Mouse (Mus musculus) lung, embryonic 14.5 days (tissue): ENCODE results near the gene Rassf8. TPM values are rescaled to one million over a fixed set of nuclear protein-coding genes. Genes with fewer than 3 reads are reported as not detected.
A peak's percentile ranks its signal among the peaks of the same experiment; 100 is the strongest.

Source experiments
- ATAC-seq: fragments of 200-750 bp; cut with Nextera tagmentation; 2 replicates; pipeline ENCODE4 v1.8.0; 2017; ENCODE audit warnings: mild to moderate bottlenecking, moderate TSS enrichment, moderate library complexity; ENCODE audit not compliant: insufficient read depth
- DNase-seq: peaks from one replicate; pipeline ENCODE4 v3.0.0-alpha.2; 2015
- H3K27ac ChIP-seq: fragments of 300-500 bp; sonication (generic); 2 replicates; pipeline ENCODE4 v1.5.1; 2014; ENCODE audit warnings: low read depth, mild to moderate bottlenecking, moderate library complexity
- H3K27me3 ChIP-seq: fragments of 300-500 bp; sonication (generic); 2 replicates; pipeline ENCODE4 v1.6.1; 2014; ENCODE audit warnings: low read length, control low read depth; ENCODE audit not compliant: insufficient read depth
- H3K36me3 ChIP-seq: fragments of 300-500 bp; sonication (generic); 2 replicates; pipeline ENCODE4 v1.6.1; 2014; ENCODE audit warnings: control low read depth; ENCODE audit not compliant: insufficient read depth
- H3K4me1 ChIP-seq: fragments of 300-500 bp; sonication (generic); 2 replicates; pipeline ENCODE4 v1.6.1; 2014; ENCODE audit warnings: antibody characterized with exemption, control low read depth; ENCODE audit not compliant: insufficient read depth
- H3K4me2 ChIP-seq: fragments of 300-500 bp; sonication (generic); 2 replicates; pipeline ENCODE4 v1.6.1; 2014; ENCODE audit warnings: mild to moderate bottlenecking
- H3K4me3 ChIP-seq: fragments of 300-500 bp; sonication (generic); 2 replicates; pipeline ENCODE4 v1.5.1; 2014; ENCODE audit warnings: low read depth, low read length
- H3K9ac ChIP-seq: fragments of 300-500 bp; sonication (generic); 2 replicates; pipeline ENCODE4 v1.6.1; 2014
- H3K9me3 ChIP-seq: fragments of 300-500 bp; sonication (generic); 2 replicates; pipeline ENCODE4 v1.6.1; 2016; ENCODE audit warnings: low read depth, low read length, control low read depth
- CTCF ChIP-seq: IDR thresholded peaks from 2 replicates; pipeline ENCODE4 v1.5.1; 2016; ENCODE audit warnings: antibody characterized with exemption, low read depth
- WGBS: fragments of 180-500 bp; shearing (Covaris S2); extraction: QIAGEN DNeasy Blood & Tissue Kit; methylation state at CpG from one replicate; pipeline ENCODE4 v1.1.7; 2014; 5-methylcytosine and 5-hydroxymethylcytosine counted together
- polyA plus RNA-seq: library from polyadenylated mRNA; unstranded; fragments of >200 nt; fragmentation: Nextera tagmentation; extraction: Ambion mirVana; gene quantifications from 2 replicates; pipeline ENCODE4 v1.2.1, GENCODE M21; 2014

The Rassf8 gene
- polyA plus RNA-seq, 1 experiment from 2014 or later = 11.7 TPM

DNA sequence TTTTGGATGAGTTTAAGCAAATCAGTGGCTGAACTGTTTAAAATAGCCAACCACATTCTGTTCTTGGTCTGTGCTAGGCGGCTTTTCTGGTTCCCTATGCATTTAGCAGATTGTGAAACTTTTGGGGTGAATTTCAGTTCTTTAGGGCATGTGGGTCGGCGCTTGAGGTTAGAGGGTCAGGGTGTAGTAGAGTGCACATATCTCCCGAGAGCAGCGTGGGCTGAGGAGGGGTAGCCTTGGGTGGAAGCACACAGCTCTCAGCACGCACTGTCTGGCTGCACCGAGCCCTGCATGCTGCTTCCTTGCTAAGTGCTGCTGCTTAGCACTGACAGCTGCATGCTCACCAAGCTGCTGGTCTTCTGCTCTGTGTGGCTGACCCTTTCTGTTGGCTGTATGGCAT lies 18.5 kb downstream of the Rassf8 start:
- Histone ChIP-seq H3K9me3 (no peaks in the 10 kb centered on the region), H3K27me3 (no peaks in the 10 kb centered on the region), H3K4me1 (peaks cover 38% of the 10 kb centered on the region), H3K4me3 (no peak overlapping the region), H3K9ac (no peak overlapping the region), H3K4me2 (no peak overlapping the region), H3K36me3 (no peaks in the 10 kb centered on the region), H3K27ac (no peak overlapping the region)
- TF ChIP-seq CTCF = no peak
- no peak for DNase-seq
- WGBS = 40% methylated on average over 7 of the region's 7 CpGs
- ATAC-seq = no peak

- Histone ChIP-seq H3K4me1 (peaks cover 38% of the 10 kb centered on the region), H3K27me3 (no peaks in the 10 kb centered on the region), H3K9ac (no peak overlapping the region), H3K27ac (no peak overlapping the region; the same call in 1 of the 2 replicates), H3K4me3 (no peak overlapping the region), H3K4me2 (no peak overlapping the region), H3K36me3 (no peaks in the 10 kb centered on the region), H3K9me3 (no peaks in the 10 kb centered on the region)
- no peak for ATAC-seq
- 78% methylated on average over 6 of the region's 6 CpGs for WGBS
- TF ChIP-seq CTCF = no peak
- no peak for DNase-seq
Measured at GRCm38 (mm10) chr6:145766971-145767370, 20.4 kb downstream of the Rassf8 start.

DNA sequence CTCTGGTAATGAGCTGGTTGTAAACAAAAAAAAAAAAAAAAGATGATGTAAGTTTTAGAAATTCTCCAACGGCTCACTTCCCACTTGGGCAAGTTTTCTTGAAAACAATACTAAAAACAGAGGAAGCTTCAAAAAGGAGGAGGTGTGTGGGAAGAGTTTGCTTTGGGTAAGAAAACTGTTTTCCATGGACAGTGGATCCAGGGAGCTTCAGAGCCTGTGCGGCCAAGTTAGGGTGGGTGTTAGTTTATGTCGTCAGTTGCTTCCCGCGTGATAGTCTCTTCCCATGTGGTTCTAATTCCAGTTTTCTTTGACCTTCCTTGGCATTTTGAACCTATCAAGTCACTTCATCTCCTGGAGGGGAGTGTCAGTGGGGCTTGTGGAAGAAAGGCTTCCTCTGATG lies 21.1 kb downstream of the Rassf8 start:
- H3K27ac ChIP-seq = peak overlapping the region; percentile 91
- H3K4me1 ChIP-seq = peaks cover 38% of the 10 kb centered on the region
- TF ChIP-seq CTCF = no peak
- H3K27me3 ChIP-seq = no peaks in the 10 kb centered on the region
- no peak overlapping the region for H3K9ac ChIP-seq
- no peaks in the 10 kb centered on the region for H3K9me3 ChIP-seq
- no peak for DNase-seq
- no peak overlapping the region for H3K4me3 ChIP-seq
- ATAC-seq = no peak
- no peak overlapping the region for H3K4me2 ChIP-seq
- 49% methylated on average over 5 of the region's 5 CpGs for WGBS
- no peaks in the 10 kb centered on the region for H3K36me3 ChIP-seq

- 21% methylated on average over 10 of the region's 10 CpGs for WGBS
- Histone ChIP-seq H3K4me3 (no peak overlapping the region), H3K4me2 (peak overlapping the region; percentile 18; the same call in 1 of the 2 replicates), H3K9ac (no peak overlapping the region), H3K27ac (peak overlapping the region; percentile 91), H3K27me3 (no peaks in the 10 kb centered on the region), H3K4me1 (peaks cover 30% of the 10 kb centered on the region), H3K9me3 (no peaks in the 10 kb centered on the region), H3K36me3 (no peaks in the 10 kb centered on the region)
- DNase-seq (peak; percentile 87), ATAC-seq (peak; percentile 90)
- TF ChIP-seq CTCF = no peak
Measured at GRCm38 (mm10) chr6:145768671-145769292, 22.2 kb downstream of the Rassf8 start.

DNA sequence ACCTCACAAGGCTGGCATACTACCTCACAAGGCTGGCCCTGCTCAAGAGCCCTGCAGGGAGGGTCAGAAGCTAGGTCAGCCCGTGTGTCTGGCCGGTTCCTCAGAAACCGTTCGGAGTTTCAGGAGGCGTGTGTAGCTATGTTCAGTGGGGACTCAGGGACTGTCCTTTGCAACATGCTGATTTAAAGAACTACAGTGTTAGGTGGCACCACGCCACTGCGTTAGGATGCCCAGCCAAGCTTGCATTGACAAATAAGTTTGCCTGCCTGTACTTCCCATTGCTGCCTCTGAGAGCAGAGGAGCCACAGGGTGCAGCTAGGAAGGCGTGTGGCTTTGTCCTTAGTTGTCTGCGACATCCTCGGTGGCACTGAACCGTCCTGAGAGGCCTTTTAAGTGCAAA lies 23.3 kb downstream of the Rassf8 start:
- Histone ChIP-seq H3K9ac (no peak overlapping the region), H3K27me3 (no peaks in the 10 kb centered on the region), H3K36me3 (no peaks in the 10 kb centered on the region), H3K27ac (peak overlapping the region; percentile 67), H3K9me3 (no peaks in the 10 kb centered on the region), H3K4me3 (no peak overlapping the region), H3K4me1 (peaks cover 27% of the 10 kb centered on the region), H3K4me2 (no peak overlapping the region)
- peak; percentile 30 for TF ChIP-seq CTCF
- no peak for DNase-seq
- 76% methylated on average over 11 of the region's 11 CpGs for WGBS
- no peak for ATAC-seq

GRCm38 (mm10) chr6:145770272-145771000 lies 23.9 kb downstream of the Rassf8 start:
- Histone ChIP-seq H3K27ac (peak overlapping the region; percentile 67), H3K9ac (no peak overlapping the region), H3K27me3 (no peaks in the 10 kb centered on the region), H3K36me3 (no peaks in the 10 kb centered on the region), H3K9me3 (no peaks in the 10 kb centered on the region), H3K4me1 (peaks cover 27% of the 10 kb centered on the region), H3K4me2 (no peak overlapping the region), H3K4me3 (no peak overlapping the region)
- WGBS = 46% methylated on average over 18 of the region's 18 CpGs
- DNase-seq (no peak), ATAC-seq (peak; percentile 21; the same call in 1 of the 2 replicates)
- no peak for TF ChIP-seq CTCF

DNA sequence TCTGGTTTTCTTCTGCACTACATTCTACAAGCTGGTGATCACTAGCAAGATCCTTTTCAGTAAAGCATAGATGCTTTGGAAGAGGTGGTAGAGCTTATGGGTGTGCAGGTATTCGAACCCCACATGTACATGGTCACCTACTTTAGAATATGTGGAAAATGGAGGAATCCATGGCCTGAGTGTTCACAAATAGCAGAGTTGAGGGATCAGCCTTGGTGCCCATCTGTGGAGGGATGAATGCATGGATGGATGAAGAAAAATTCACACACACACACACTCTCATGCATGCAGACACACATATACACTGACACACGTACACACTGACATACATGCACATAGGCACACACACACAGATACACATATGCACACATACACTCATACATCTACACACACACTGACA lies 27.9 kb downstream of the Rassf8 start:
- H3K9ac ChIP-seq = no peak overlapping the region
- DNase-seq (no peak), ATAC-seq (no peak)
- H3K4me3 ChIP-seq = no peak overlapping the region
- no peaks in the 10 kb centered on the region for H3K36me3 ChIP-seq
- no peaks in the 10 kb centered on the region for H3K27me3 ChIP-seq
- H3K9me3 ChIP-seq = no peaks in the 10 kb centered on the region
- no peak overlapping the region for H3K27ac ChIP-seq
- WGBS = 86% methylated on average over 2 of the region's 2 CpGs
- peaks cover 13% of the 10 kb centered on the region for H3K4me1 ChIP-seq
- no peak for TF ChIP-seq CTCF
- no peak overlapping the region for H3K4me2 ChIP-seq
